Mouse (Mus musculus): Measurements from ENCODE around the gene Lpin2. TPM values are rescaled to one million over a fixed set of nuclear protein-coding genes. Genes with fewer than 3 reads are reported as not detected.

Gene Lpin2
- total and polyA plus RNA-seq, 3 experiments = 22.4 to 32.1 TPM; not detected in 1

DNA sequence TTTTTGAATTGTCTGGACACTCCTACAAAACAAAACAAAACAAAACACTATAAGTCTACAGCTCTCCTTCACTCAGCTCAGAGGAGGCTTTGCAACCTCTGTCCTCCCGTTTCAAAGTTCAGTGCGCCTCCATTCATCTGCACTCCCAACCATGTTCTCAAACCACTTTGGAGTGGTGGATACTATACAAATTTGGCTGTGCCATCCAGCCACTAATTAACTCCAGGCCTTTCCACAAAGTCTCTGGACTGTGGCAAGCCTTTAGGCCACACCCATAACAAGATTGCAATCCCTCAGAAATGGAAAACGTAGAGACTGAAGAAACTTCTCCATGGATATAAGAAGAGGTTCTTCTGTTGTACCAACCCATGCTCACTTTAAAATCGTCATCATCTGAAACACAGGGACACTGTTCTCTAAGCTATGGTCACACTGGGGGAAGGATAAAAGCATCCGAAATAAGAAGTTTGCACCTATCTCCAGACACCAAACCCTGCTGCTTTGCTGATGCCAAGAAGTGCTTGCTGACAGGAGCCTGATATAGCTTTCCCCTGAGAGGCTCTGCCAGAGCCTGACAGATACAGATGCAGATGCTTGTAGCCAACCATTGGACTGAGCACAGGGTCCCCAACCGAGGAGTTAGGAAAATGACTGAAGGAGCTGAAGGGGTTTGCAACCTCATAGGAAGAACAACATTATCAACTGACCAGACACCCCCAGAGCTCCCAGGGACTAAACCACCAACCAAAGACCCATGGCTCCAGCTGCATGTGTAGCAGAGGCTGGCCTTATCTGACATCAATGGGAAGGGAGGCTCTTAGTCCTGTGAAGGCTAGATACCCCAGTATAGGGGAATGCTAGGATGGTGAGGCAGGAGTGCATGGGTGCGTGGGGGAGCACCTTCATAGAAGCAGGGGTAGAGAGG lies 108.4 kb downstream of the Lpin2 start (continued):
- TF ChIP-seq POLR2A (IDR thresholded peaks at IDR 0.05; ENCODE audit: control insufficient read depth in 1 of 2, insufficient read depth in 1 of 2, low read depth in 1 of 2, low read length in 2 of 2, poor library complexity in 1 of 2) (peak in 1 of 2 experiments; percentile 37; a peak in 1 of 4 replicates), EP300 (IDR thresholded peaks at IDR 0.05; ENCODE audit: low read depth in 1 of 2, low read length in 2 of 2) (peak; percentile 67 to 83)

DNA sequence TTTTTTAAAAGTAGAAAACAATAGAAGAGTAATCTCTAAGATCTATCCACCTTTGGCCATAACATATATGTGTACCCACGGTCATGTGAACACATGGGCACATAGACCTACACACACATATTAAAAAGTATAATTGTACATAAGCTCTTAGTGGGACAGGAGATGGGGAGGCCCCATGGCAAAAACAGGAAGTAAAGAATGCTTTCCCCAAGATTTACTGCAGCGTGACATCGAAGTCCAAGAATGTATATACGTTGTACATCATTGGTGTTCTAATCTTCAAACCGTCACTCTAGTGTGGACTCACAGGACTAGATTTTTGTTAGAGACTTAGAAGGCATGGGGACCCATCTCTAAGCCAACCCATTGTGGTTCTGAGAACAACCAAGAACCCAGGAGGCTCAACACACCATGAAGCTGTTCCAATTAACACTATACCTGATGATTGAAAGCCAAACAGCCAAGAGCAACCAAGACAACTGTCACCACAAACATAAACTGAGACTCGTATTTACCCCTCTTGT lies 109.6 kb downstream of the Lpin2 start:
- TF ChIP-seq TBP (IDR thresholded peaks at IDR 0.05; ENCODE audit: low read depth, low read length) (no peak), MAX (IDR thresholded peaks at IDR 0.05; ENCODE audit: low read length) (peak; percentile 59), EP300 (IDR thresholded peaks at IDR 0.05; ENCODE audit: low read depth in 1 of 2, low read length in 2 of 2) (peak; percentile 39 to 44; a peak in 3 of 4 replicates), MEF2A (IDR thresholded peaks at IDR 0.05; ENCODE audit: extremely low read depth, insufficient replicate concordance, low read depth, low read length, poor library complexity, severe bottlenecking) (no peak), MYC (IDR thresholded peaks at IDR 0.05; ENCODE audit: low read depth, low read length) (0 out of 2 replicates have a peak, but pooled peaks have one; percentile 32), ZC3H11A (IDR thresholded peaks at IDR 0.05; ENCODE audit: low read depth, low read length) (no peak), RCOR1 (IDR thresholded peaks at IDR 0.05; ENCODE audit: low read depth, low read length) (peak; percentile 49; the same call in 1 of the 2 replicates), CHD1 (IDR thresholded peaks at IDR 0.05; ENCODE audit: low read depth, low read length) (0 out of 2 replicates have a peak, but pooled peaks have one; percentile 57), GABPA (IDR thresholded peaks at IDR 0.05; ENCODE audit: low read depth, low read length) (0 out of 2 replicates have a peak, but pooled peaks have one; percentile 26), MXI1 (IDR thresholded peaks at IDR 0.05; ENCODE audit: low read depth, low read length) (peak; percentile 27; the same call in 1 of the 2 replicates), ETS1 (IDR thresholded peaks at IDR 0.05; ENCODE audit: low read depth, low read length) (peak; percentile 22; the same call in 1 of the 2 replicates), MYB (IDR thresholded peaks at IDR 0.05; ENCODE audit: low read depth, low read length) (peak; percentile 32; the same call in 1 of the 2 replicates)
- H3K27ac ChIP-seq (ENCODE audit: control insufficient read depth, low read depth, low read length) = peak overlapping the region; percentile 94
- no peaks in the 10 kb centered on the region for H3K27me3 ChIP-seq (ENCODE audit: control insufficient read depth in 1 of 2, insufficient read depth in 2 of 2, low read length in 2 of 2)
- H3K4me1 ChIP-seq (ENCODE audit: control insufficient read depth in 1 of 2, insufficient read depth in 2 of 2, low read length in 2 of 2) = peaks cover 51 to 63% of the 10 kb centered on the region in 2 experiments
- H3K9ac ChIP-seq (ENCODE audit: control insufficient read depth, low read depth, low read length, poor library complexity, severe bottlenecking) = no peak overlapping the region
- no peak overlapping the region for H3K4me3 ChIP-seq (ENCODE audit: control insufficient read depth in 1 of 2, insufficient read depth in 1 of 2, low read depth in 2 of 2, low read length in 2 of 2)
- peaks cover 0 to 67% of the 10 kb centered on the region in 2 experiments; a peak in 2 of 4 replicates for H3K36me3 ChIP-seq (ENCODE audit: control insufficient read depth in 1 of 2, insufficient read depth in 2 of 2, low read length in 2 of 2)
- H3K9me3 ChIP-seq (replicated peaks; ENCODE audit: insufficient read depth, low read length) = no peaks in the 10 kb centered on the region
- peak; percentile 74 for DNase-seq (ENCODE audit: low read depth, low spot score)
- H3K79me2 ChIP-seq (ENCODE audit: control insufficient read depth, insufficient read depth, low read length, poor library complexity) = peaks cover 10% of the 10 kb centered on the region

DNA sequence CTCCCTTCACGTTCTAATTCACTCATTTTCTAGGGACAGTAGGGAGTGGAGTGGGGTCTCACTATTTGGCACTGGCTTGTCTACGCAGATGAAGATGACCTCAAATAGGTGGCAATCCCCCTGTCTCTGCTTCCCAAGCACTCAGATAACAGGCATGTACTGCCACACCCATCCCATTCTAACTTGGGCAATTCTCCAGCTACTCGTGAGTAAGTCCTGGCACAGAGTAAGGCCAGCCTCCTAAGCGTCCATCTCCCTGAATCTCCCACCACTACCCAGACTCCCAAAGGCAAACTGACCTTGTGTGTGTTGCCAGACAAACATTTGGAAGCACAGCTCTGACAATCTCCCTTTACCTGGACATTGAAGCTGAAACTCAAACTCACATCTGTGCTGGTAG lies 110.5 kb downstream of the Lpin2 start:
- no peak overlapping the region for H3K9ac ChIP-seq (ENCODE audit: control insufficient read depth, low read depth, low read length, poor library complexity, severe bottlenecking)
- H3K27ac ChIP-seq (ENCODE audit: control insufficient read depth, low read depth, low read length) = peak overlapping the region; percentile 20; the same call in 1 of the 2 replicates
- H3K79me2 ChIP-seq (ENCODE audit: control insufficient read depth, insufficient read depth, low read length, poor library complexity) = peaks cover 5% of the 10 kb centered on the region; the same call in 1 of the 2 replicates
- H3K4me3 ChIP-seq (ENCODE audit: control insufficient read depth in 1 of 2, insufficient read depth in 1 of 2, low read depth in 2 of 2, low read length in 2 of 2) = no peak overlapping the region
- peaks cover 0 to 58% of the 10 kb centered on the region in 2 experiments; a peak in 3 of 4 replicates for H3K36me3 ChIP-seq (ENCODE audit: control insufficient read depth in 1 of 2, insufficient read depth in 2 of 2, low read length in 2 of 2)
- DNase-seq (ENCODE audit: low read depth, low spot score) = peak; percentile 47
- no peaks in the 10 kb centered on the region for H3K27me3 ChIP-seq (ENCODE audit: control insufficient read depth in 1 of 2, insufficient read depth in 2 of 2, low read length in 2 of 2)
- H3K4me1 ChIP-seq (ENCODE audit: control insufficient read depth in 1 of 2, insufficient read depth in 2 of 2, low read length in 2 of 2) = peaks cover 43 to 54% of the 10 kb centered on the region in 2 experiments
- no peaks in the 10 kb centered on the region for H3K9me3 ChIP-seq (replicated peaks; ENCODE audit: insufficient read depth, low read length)
- TF ChIP-seq MYB (IDR thresholded peaks at IDR 0.05; ENCODE audit: low read depth, low read length) (no peak), RAD21 (IDR thresholded peaks at IDR 0.05; ENCODE audit: low read depth, low read length) (no peak), MEF2A (IDR thresholded peaks at IDR 0.05; ENCODE audit: extremely low read depth, insufficient replicate concordance, low read depth, low read length, poor library complexity, severe bottlenecking) (no peak), E2F4 (IDR thresholded peaks at IDR 0.05; ENCODE audit: borderline replicate concordance, low read depth, low read length) (no peak), CHD1 (IDR thresholded peaks at IDR 0.05; ENCODE audit: low read depth, low read length) (no peak), ELF1 (IDR thresholded peaks at IDR 0.05; ENCODE audit: low read depth, low read length) (no peak), TCF12 (IDR thresholded peaks at IDR 0.05; ENCODE audit: low read depth, low read length) (no peak), TBP (IDR thresholded peaks at IDR 0.05; ENCODE audit: low read depth, low read length) (no peak), POLR2A (IDR thresholded peaks at IDR 0.05; ENCODE audit: control insufficient read depth in 1 of 2, insufficient read depth in 1 of 2, low read depth in 1 of 2, low read length in 2 of 2, poor library complexity in 1 of 2) (no peak), POLR2AphosphoS5 (IDR thresholded peaks at IDR 0.05; ENCODE audit: borderline replicate concordance, low read depth, low read length) (no peak), UBTF (IDR thresholded peaks at IDR 0.05; ENCODE audit: borderline replicate concordance, insufficient read depth, low read depth, low read length) (no peak), ZKSCAN1 (IDR thresholded peaks at IDR 0.05; ENCODE audit: low read depth, low read length) (no peak), SMC3 (IDR thresholded peaks at IDR 0.05; ENCODE audit: low read depth, low read length) (no peak), POLR2AphosphoS2 (IDR thresholded peaks at IDR 0.05; ENCODE audit: low read length) (no peak), MAFK (IDR thresholded peaks at IDR 0.05; ENCODE audit: borderline replicate concordance, low read depth, low read length) (no peak), ETS1 (IDR thresholded peaks at IDR 0.05; ENCODE audit: low read depth, low read length) (no peak), BHLHE40 (IDR thresholded peaks at IDR 0.05; ENCODE audit: borderline replicate concordance, low read depth, low read length) (no peak)
